In the genomic region with DNA sequence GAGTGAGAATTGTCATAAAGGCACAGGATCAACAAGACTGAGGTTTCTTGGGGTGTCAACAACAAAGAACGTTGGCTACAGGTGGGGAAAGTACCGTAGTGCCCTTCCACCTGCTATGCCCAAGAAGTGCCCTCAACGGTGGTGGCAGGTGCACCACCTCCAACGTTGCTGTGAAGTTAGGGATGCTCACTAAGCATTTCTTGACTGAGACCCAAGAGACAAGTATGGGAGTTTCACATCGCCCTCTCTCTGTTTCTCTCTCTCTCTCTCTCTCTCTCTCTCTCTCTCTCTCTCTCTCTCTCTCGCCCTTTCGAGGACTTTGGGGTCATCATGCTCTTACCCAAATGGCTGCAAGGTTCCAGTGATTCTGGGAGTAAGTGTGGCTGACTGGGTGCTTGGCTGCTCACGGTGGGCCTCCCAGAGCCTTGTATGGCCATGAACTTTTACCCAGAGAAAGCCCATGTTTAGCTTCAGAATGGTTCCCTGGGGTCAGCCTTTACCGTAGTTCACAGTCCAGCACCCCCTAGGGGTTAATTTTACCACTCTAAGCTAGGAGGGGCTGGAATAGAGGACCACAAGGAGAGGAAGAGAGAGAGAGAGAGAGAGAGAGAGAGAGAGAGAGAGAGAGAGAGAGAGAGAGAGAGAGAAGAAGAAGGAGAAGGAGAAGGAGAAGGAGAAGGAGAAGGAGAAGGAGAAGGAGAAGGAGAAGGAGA, we compare ENCODE assay signal across 9 mouse cellular contexts.
DNase-seq lines count a peak whose midpoint lies in the region; ATAC-seq lines count a peak whose summit lies in the region.
"Had no signal": no experiment of that assay in that cellular context is flagged by ENCODE, and none has a peak within 500 bp of the region (broad histone marks: within the 10 kb centered on the region; RNA-seq: fewer than 3 reads in every experiment).

No protein-coding gene starts in this region.

- H3K36me3 ChIP-seq in heart, embryonic 12.5 days: no peaks in the 10 kb centered on the region
- H3K36me3 ChIP-seq in megakaryocyte, embryonic 14.5 days (replicated peaks; ENCODE audit: low read length): peaks cover 4% of the 10 kb centered on the region
- H3K36me3 ChIP-seq in embryonic facial prominence, embryonic 15.5 days: no peaks in the 10 kb centered on the region
- no peaks in the 10 kb centered on the region for H3K36me3 ChIP-seq in stomach, embryonic 14.5 days (ENCODE audit: control insufficient read depth, insufficient read depth, low read length)
- H3K36me3 ChIP-seq in forebrain, embryonic 13.5 days (ENCODE audit: poor library complexity, severe bottlenecking): no peaks in the 10 kb centered on the region
- H3K36me3 ChIP-seq: forebrain, embryonic 15.5 days had no signal

- H3K4me1 ChIP-seq in heart, embryonic 12.5 days (replicated peaks): peaks cover 8% of the 10 kb centered on the region
- peaks cover 66% of the 10 kb centered on the region for H3K4me1 ChIP-seq in megakaryocyte, embryonic 14.5 days
- H3K4me1 ChIP-seq in embryonic facial prominence, embryonic 15.5 days: peaks cover 12% of the 10 kb centered on the region
- H3K4me1 ChIP-seq in stomach, embryonic 14.5 days (ENCODE audit: control insufficient read depth, insufficient read depth, low read length): peaks cover 13% of the 10 kb centered on the region; the same call in 1 of the 2 replicates
- H3K4me1 ChIP-seq in forebrain, embryonic 13.5 days: peaks cover 12% of the 10 kb centered on the region

- no peak for ATAC-seq in heart, embryonic 12.5 days (ENCODE audit: insufficient number of reproducible peaks, low FRiP score)
- ATAC-seq in megakaryocyte, adult 5-6 weeks (ENCODE audit: poor library complexity, severe bottlenecking): no peak
- no peak for ATAC-seq in embryonic facial prominence, embryonic 15.5 days (ENCODE audit: insufficient number of reproducible peaks, low FRiP score, low TSS enrichment, low read depth)
- no peak for ATAC-seq in stomach, embryonic 14.5 days (ENCODE audit: insufficient number of reproducible peaks, insufficient read depth, low FRiP score, low read depth)
- no peak for ATAC-seq in erythroid progenitor cell, adult 5-6 weeks (replicated peaks; ENCODE audit: low FRiP score, poor library complexity, severe bottlenecking)
- ATAC-seq in forebrain, embryonic 13.5 days: no peak

- 72% methylated on average over 9 of the region's 9 CpGs for WGBS in heart, embryonic 12.5 days
- 73% methylated on average over 9 of the region's 9 CpGs for whole genome bisulfite sequencing in embryonic facial prominence, embryonic 15.5 days
- WGBS in stomach, embryonic 14.5 days: 76% methylated on average over 9 of the region's 9 CpGs
- 73% methylated on average over 9 of the region's 9 CpGs for WGBS in forebrain, embryonic 13.5 days

- DNase-seq in heart, adult 8-10 months (ENCODE audit: low spot score): no peak

- H3K4me2 ChIP-seq in heart, embryonic 12.5 days: 0 out of 2 replicates have a peak overlapping the region, but pooled peaks have one; percentile 80
- no peak overlapping the region for H3K4me2 ChIP-seq in embryonic facial prominence, embryonic 15.5 days (replicated peaks)
- no peak overlapping the region for H3K4me2 ChIP-seq in stomach, embryonic 14.5 days (replicated peaks; ENCODE audit: low read depth, low read length)
- H3K4me2 ChIP-seq in forebrain, embryonic 13.5 days: no peak overlapping the region

- H3K4me3 ChIP-seq in heart, embryonic 12.5 days: no peak overlapping the region
- H3K4me3 ChIP-seq in megakaryocyte, embryonic 14.5 days (replicated peaks): peak overlapping the region; percentile 72
- no peak overlapping the region for H3K4me3 ChIP-seq in embryonic facial prominence, embryonic 15.5 days (replicated peaks)
- H3K4me3 ChIP-seq in stomach, embryonic 14.5 days (ENCODE audit: low read depth, low read length): no peak overlapping the region
- no peak overlapping the region for H3K4me3 ChIP-seq in forebrain, embryonic 13.5 days

- H3K9ac ChIP-seq in heart, embryonic 12.5 days: no peak overlapping the region
- no peak overlapping the region for H3K9ac ChIP-seq in embryonic facial prominence, embryonic 15.5 days
- no peak overlapping the region for H3K9ac ChIP-seq in stomach, embryonic 14.5 days (replicated peaks; ENCODE audit: low read depth, low read length)
- no peak overlapping the region for H3K9ac ChIP-seq in forebrain, embryonic 13.5 days

- no peak overlapping the region for H3K27ac ChIP-seq in heart, embryonic 12.5 days (ENCODE audit: poor library complexity, severe bottlenecking)
- H3K27ac ChIP-seq in embryonic facial prominence, embryonic 15.5 days (replicated peaks): 0 out of 2 replicates have a peak overlapping the region, but pooled peaks have one; percentile 22
- H3K27ac ChIP-seq in stomach, embryonic 14.5 days (ENCODE audit: low read length): peak overlapping the region; percentile 21; the same call in 1 of the 2 replicates
- no peak overlapping the region for H3K27ac ChIP-seq in forebrain, embryonic 13.5 days

- peaks cover 20% of the 10 kb centered on the region; the same call in 1 of the 2 replicates for H3K27me3 ChIP-seq in heart, embryonic 12.5 days (replicated peaks)
- no peaks in the 10 kb centered on the region for H3K27me3 ChIP-seq in megakaryocyte, embryonic 14.5 days (replicated peaks)
- no peaks in the 10 kb centered on the region for H3K27me3 ChIP-seq in embryonic facial prominence, embryonic 15.5 days
- H3K27me3 ChIP-seq in stomach, embryonic 14.5 days (ENCODE audit: control insufficient read depth, insufficient read depth, low read length): no peaks in the 10 kb centered on the region
- no peaks in the 10 kb centered on the region for H3K27me3 ChIP-seq in forebrain, embryonic 13.5 days
- H3K27me3 ChIP-seq: forebrain, embryonic 15.5 days had no signal

- no peaks in the 10 kb centered on the region for H3K9me3 ChIP-seq in heart, embryonic 12.5 days (replicated peaks)
- peaks cover 5% of the 10 kb centered on the region; the same call in 1 of the 2 replicates for H3K9me3 ChIP-seq in megakaryocyte, embryonic 14.5 days
- H3K9me3 ChIP-seq in embryonic facial prominence, embryonic 15.5 days (replicated peaks): no peaks in the 10 kb centered on the region
- no peaks in the 10 kb centered on the region for H3K9me3 ChIP-seq in stomach, embryonic 14.5 days (ENCODE audit: control insufficient read depth, low read depth, low read length)
- H3K9me3 ChIP-seq in forebrain, embryonic 13.5 days (replicated peaks): no peaks in the 10 kb centered on the region
- H3K9me3 ChIP-seq: forebrain, embryonic 15.5 days had no signal

Comparison
In these comparisons a context has a peak if more than half of its experiments do, and no peak if none do; other contexts are left out.
1. H3K27ac ChIP-seq: peak in embryonic facial prominence, embryonic 15.5 days (single experiment) and stomach, embryonic 14.5 days (single experiment); none in heart, embryonic 12.5 days (single experiment) and forebrain, embryonic 13.5 days (single experiment).